Mouse (Mus musculus) MEL (cell line): ENCODE results near the gene Runx3.

Experiments
- HCFC1 ChIP-seq: IDR thresholded peaks from 2 replicates; pipeline ENCODE4 v1.6.1; 2012; ENCODE audit warnings: low read depth, mild to moderate bottlenecking, inconsistent platforms, low read length, improper control_type of control experiment, moderate library complexity
- UBTF ChIP-seq: IDR thresholded peaks from 2 replicates; pipeline ENCODE4 v1.6.1; 2012; ENCODE audit warnings: low read depth, mild to moderate bottlenecking, inconsistent platforms, low read length, improper control_type of control experiment, moderate library complexity, borderline replicate concordance; ENCODE audit not compliant: insufficient read depth

GRCm38 (mm10) chr4:135179077-135179481, 58.6 kb downstream of the Runx3 start:
- TF ChIP-seq UBTF (no peak), HCFC1 (no peak)
